Mouse (Mus musculus): ENCODE measurements around the gene Gm20716.

DNA sequence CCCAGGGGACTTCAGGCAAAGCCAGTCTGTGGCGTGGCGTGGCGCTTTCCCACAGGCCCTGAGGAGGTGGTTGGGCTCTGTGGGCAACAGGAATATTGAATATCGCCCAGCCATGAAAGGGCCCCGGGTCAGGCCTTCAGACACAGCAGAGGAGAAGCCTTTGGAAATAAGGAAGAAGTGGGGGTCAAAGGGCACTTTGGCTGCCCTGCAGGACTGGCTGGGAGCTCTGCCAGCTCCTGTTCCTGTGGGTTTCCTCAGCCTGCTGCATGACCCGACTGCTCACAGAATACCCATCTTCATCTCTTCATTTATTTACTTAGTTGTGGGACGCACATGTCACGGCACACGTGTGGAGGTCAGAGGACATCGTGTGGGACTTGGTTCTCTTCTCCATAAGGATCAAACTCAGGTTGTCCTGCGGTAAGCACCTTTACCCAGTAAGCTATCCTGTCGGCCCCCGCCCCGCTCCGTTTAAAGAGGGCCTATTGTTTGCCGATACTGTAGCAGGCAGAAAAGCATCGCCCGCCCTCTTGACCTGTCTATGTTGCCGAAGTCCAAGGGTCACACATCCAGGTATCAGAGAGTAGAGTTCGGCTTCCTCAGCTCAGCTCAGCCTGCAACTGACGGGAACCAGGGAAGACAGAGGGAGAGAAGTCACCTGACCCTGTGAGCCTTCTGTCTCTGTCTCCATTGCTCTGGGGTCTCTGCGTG lies 82.3 kb downstream of the Gm20716 start:
- TF ChIP-seq CTCF (IDR thresholded peaks at IDR 0.05; ENCODE audit: low read depth, low read length) (no peak), POLR2A (IDR thresholded peaks at IDR 0.05; ENCODE audit: insufficient read depth, low read length) (no peak)

All from ES-Bruce4 (cell line).